Mouse (Mus musculus) lung, embryonic 15.5 days (tissue): ENCODE measurements at regions not wholly inside any gene's neighbourhood (a gene's known extent, or its start where the extent isn't known, plus 50 kb on each side); places are given as distances from the start of the nearest gene placed in this dataset.
"Not testable (repeated sequence)": the region's sequence is repeated elsewhere in the genome, so short reads cannot be mapped to it uniquely, and the experiment has no call there.

ENCODE experiments used
- ATAC-seq: fragments of 200-750 bp; cut with Nextera tagmentation; 2 replicates; pipeline ENCODE4 v1.8.0; 2017; ENCODE audit warnings: moderate number of reproducible peaks, borderline replicate concordance; ENCODE audit not compliant: low FRiP score, low TSS enrichment; ENCODE audit errors: extremely low read depth
- H3K27ac ChIP-seq: fragments of 300-500 bp; sonication (generic); 2 replicates; pipeline ENCODE4 v1.5.1; 2015; ENCODE audit warnings: moderate library complexity, mild to moderate bottlenecking, inconsistent platforms
- H3K27me3 ChIP-seq: fragments of 300-500 bp; sonication (generic); 2 replicates; pipeline ENCODE4 v1.6.1; 2015; ENCODE audit warnings: inconsistent platforms
- H3K36me3 ChIP-seq: fragments of 300-500 bp; sonication (generic); 2 replicates; pipeline ENCODE4 v1.6.1; 2015; ENCODE audit warnings: inconsistent platforms
- H3K4me1 ChIP-seq: fragments of 300-500 bp; sonication (generic); 2 replicates; pipeline ENCODE4 v1.6.1; 2015; ENCODE audit warnings: inconsistent platforms
- H3K4me2 ChIP-seq: fragments of 300-500 bp; sonication (generic); 2 replicates; pipeline ENCODE4 v1.6.1; 2015; ENCODE audit warnings: inconsistent platforms, mild to moderate bottlenecking, moderate library complexity
- H3K4me3 ChIP-seq: fragments of 300-500 bp; sonication (generic); 2 replicates; pipeline ENCODE4 v1.5.1; 2015; ENCODE audit warnings: mild to moderate bottlenecking, inconsistent platforms
- H3K9ac ChIP-seq: fragments of 300-500 bp; sonication (generic); 2 replicates; pipeline ENCODE4 v1.6.1; 2015; ENCODE audit warnings: inconsistent platforms
- H3K9me3 ChIP-seq: fragments of 300-500 bp; sonication (generic); 2 replicates; pipeline ENCODE4 v1.6.1; 2016; ENCODE audit warnings: inconsistent platforms
- WGBS: fragments of 180-500 bp; shearing (Covaris S2); methylation state at CpG from one replicate; pipeline ENCODE4 v1.1.7; 2015; 5-methylcytosine and 5-hydroxymethylcytosine counted together

GRCm38 (mm10) chr15:8817542-8817941, 107.0 kb upstream of the Slc1a3 start:
- 83% methylated on average over 8 of the region's 8 CpGs for WGBS
- H3K27ac ChIP-seq, result no peak overlapping the region
- H3K27me3 ChIP-seq, result no peaks in the 10 kb centered on the region
- ATAC-seq, result no peak
- no peaks in the 10 kb centered on the region for H3K9me3 ChIP-seq
- H3K4me3 ChIP-seq, result no peak overlapping the region
- 0 out of 2 replicates have a peak, but pooled peaks cover 4% of the 10 kb centered on the region for H3K4me1 ChIP-seq
- H3K4me2 ChIP-seq, result no peak overlapping the region
- no peaks in the 10 kb centered on the region for H3K36me3 ChIP-seq
- H3K9ac ChIP-seq, result no peak overlapping the region

- H3K4me3 ChIP-seq, result no peak overlapping the region
- 0 out of 2 replicates have a peak, but pooled peaks cover 4% of the 10 kb centered on the region for H3K4me1 ChIP-seq
- H3K9me3 ChIP-seq, result no peaks in the 10 kb centered on the region
- H3K4me2 ChIP-seq, result no peak overlapping the region
- WGBS, result 43% methylated on average over 10 of the region's 10 CpGs
- no peak overlapping the region for H3K27ac ChIP-seq
- no peak for ATAC-seq
- H3K27me3 ChIP-seq, result no peaks in the 10 kb centered on the region
- H3K36me3 ChIP-seq, result no peaks in the 10 kb centered on the region
- H3K9ac ChIP-seq, result no peak overlapping the region
Observed at GRCm38 (mm10) chr15:8816501-8817368, 106.2 kb upstream of the Slc1a3 start.

- H3K27ac ChIP-seq, result no peak overlapping the region
- H3K36me3 ChIP-seq, result no peaks in the 10 kb centered on the region
- H3K9me3 ChIP-seq, result no peaks in the 10 kb centered on the region
- no peak overlapping the region for H3K4me3 ChIP-seq
- no peak overlapping the region for H3K9ac ChIP-seq
- no peaks in the 10 kb centered on the region for H3K27me3 ChIP-seq
- WGBS, result 51% methylated on average over 2 of the region's 2 CpGs
- H3K4me2 ChIP-seq, result no peak overlapping the region
- ATAC-seq, result no peak
- 0 out of 2 replicates have a peak, but pooled peaks cover 4% of the 10 kb centered on the region for H3K4me1 ChIP-seq
Observed at GRCm38 (mm10) chr15:8815958-8816357, 105.4 kb upstream of the Slc1a3 start.

GRCm38 (mm10) chr15:8815277-8815676, 104.7 kb upstream of the Slc1a3 start:
- Histone ChIP-seq H3K27ac (no peak overlapping the region), H3K27me3 (no peaks in the 10 kb centered on the region), H3K4me1 (0 out of 2 replicates have a peak, but pooled peaks cover 4% of the 10 kb centered on the region), H3K9me3 (no peaks in the 10 kb centered on the region), H3K4me2 (no peak overlapping the region), H3K36me3 (no peaks in the 10 kb centered on the region), H3K9ac (no peak overlapping the region), H3K4me3 (no peak overlapping the region)
- whole genome bisulfite sequencing, result 63% methylated on average over 6 of the region's 6 CpGs
- no peak for ATAC-seq

- Histone ChIP-seq H3K4me3 (no peak overlapping the region), H3K36me3 (no peaks in the 10 kb centered on the region), H3K27ac (no peak overlapping the region), H3K27me3 (no peaks in the 10 kb centered on the region), H3K9me3 (no peaks in the 10 kb centered on the region), H3K4me2 (no peak overlapping the region), H3K4me1 (no peaks in the 10 kb centered on the region), H3K9ac (no peak overlapping the region)
- ATAC-seq, result no peak
- 44% methylated on average over 8 of the region's 8 CpGs for WGBS
Observed at GRCm38 (mm10) chr15:8806354-8806753, 95.8 kb upstream of the Slc1a3 start.

- H3K27ac ChIP-seq, H3K4me3 ChIP-seq, H3K36me3 ChIP-seq, H3K9ac ChIP-seq, H3K9me3 ChIP-seq, H3K4me2 ChIP-seq, H3K27me3 ChIP-seq, ATAC-seq, H3K4me1 ChIP-seq: not testable (repeated sequence)
- WGBS, result 92% methylated on average over 5 of the region's 5 CpGs
Observed at GRCm38 (mm10) chr15:8805565-8805964, 95.0 kb upstream of the Slc1a3 start.

- H3K4me2 ChIP-seq, result no peak overlapping the region
Observed at GRCm38 (mm10) chr15:8802058-8802457, 91.5 kb upstream of the Slc1a3 start.

GRCm38 (mm10) chr15:8797015-8797414, 86.5 kb upstream of the Slc1a3 start:
- Histone ChIP-seq H3K9me3 (no peaks in the 10 kb centered on the region), H3K4me3 (no peak overlapping the region), H3K27me3 (no peaks in the 10 kb centered on the region), H3K36me3 (no peaks in the 10 kb centered on the region), H3K27ac (no peak overlapping the region), H3K4me1 (no peaks in the 10 kb centered on the region), H3K9ac (no peak overlapping the region), H3K4me2 (no peak overlapping the region)
- no peak for ATAC-seq
- 85% methylated on average over 1 of the region's 1 CpGs for WGBS

More at GRCm38 (mm10) chr15:8802058-8802457, 91.5 kb upstream of the Slc1a3 start:
- Histone ChIP-seq H3K4me3 (no peak overlapping the region), H3K36me3 (no peaks in the 10 kb centered on the region), H3K9me3 (no peaks in the 10 kb centered on the region), H3K27ac (no peak overlapping the region), H3K27me3 (no peaks in the 10 kb centered on the region), H3K9ac (no peak overlapping the region), H3K4me1 (no peaks in the 10 kb centered on the region)
- 32% methylated on average over 7 of the region's 7 CpGs for WGBS
- ATAC-seq, result no peak

- H3K36me3 ChIP-seq, result no peaks in the 10 kb centered on the region
- WGBS, result 69% methylated on average over 2 of the region's 2 CpGs
- no peaks in the 10 kb centered on the region for H3K27me3 ChIP-seq
- no peak for ATAC-seq
- H3K9ac ChIP-seq, result no peak overlapping the region
- no peaks in the 10 kb centered on the region for H3K9me3 ChIP-seq
- H3K4me3 ChIP-seq, result no peak overlapping the region
- H3K27ac ChIP-seq, result no peak overlapping the region
- no peak overlapping the region for H3K4me2 ChIP-seq
- no peaks in the 10 kb centered on the region for H3K4me1 ChIP-seq
Observed at GRCm38 (mm10) chr15:8792106-8792505, 81.5 kb upstream of the Slc1a3 start.

GRCm38 (mm10) chr15:8789924-8790323, 79.4 kb upstream of the Slc1a3 start:
- no peak for ATAC-seq
- H3K36me3 ChIP-seq, result no peaks in the 10 kb centered on the region
- no peak overlapping the region for H3K4me2 ChIP-seq

GRCm38 (mm10) chr15:8789000-8789399, 78.4 kb upstream of the Slc1a3 start:
- Histone ChIP-seq H3K9me3 (no peaks in the 10 kb centered on the region), H3K27me3 (no peaks in the 10 kb centered on the region), H3K27ac (no peak overlapping the region), H3K36me3 (no peaks in the 10 kb centered on the region), H3K9ac (no peak overlapping the region), H3K4me3 (no peak overlapping the region), H3K4me2 (no peak overlapping the region), H3K4me1 (no peaks in the 10 kb centered on the region)
- ATAC-seq, result no peak
- WGBS, result 64% methylated on average over 6 of the region's 6 CpGs

More at GRCm38 (mm10) chr15:8789924-8790323, 79.4 kb upstream of the Slc1a3 start:
- Histone ChIP-seq H3K27ac (no peak overlapping the region), H3K27me3 (no peaks in the 10 kb centered on the region), H3K4me3 (no peak overlapping the region), H3K9ac (no peak overlapping the region), H3K9me3 (no peaks in the 10 kb centered on the region), H3K4me1 (no peaks in the 10 kb centered on the region)

- H3K27me3 ChIP-seq, result no peaks in the 10 kb centered on the region
- WGBS, result 70% methylated on average over 6 of the region's 6 CpGs
- H3K4me2 ChIP-seq, result no peak overlapping the region
- H3K4me3 ChIP-seq, result no peak overlapping the region
- no peak overlapping the region for H3K27ac ChIP-seq
- H3K9me3 ChIP-seq, result no peaks in the 10 kb centered on the region
- no peaks in the 10 kb centered on the region for H3K36me3 ChIP-seq
- ATAC-seq, result no peak
- H3K4me1 ChIP-seq, result no peaks in the 10 kb centered on the region
- H3K9ac ChIP-seq, result no peak overlapping the region
Observed at GRCm38 (mm10) chr15:8785537-8785936, 75.0 kb upstream of the Slc1a3 start.
